Mouse (Mus musculus) gastrocnemius, adult 2 months (tissue): Measurements from ENCODE around the gene Arhgap6. TPM values are rescaled to one million over a fixed set of nuclear protein-coding genes. Genes with fewer than 3 reads are reported as not detected.

ENCODE experiments used
- DNase-seq: peaks from one replicate; pipeline ENCODE4 v3.0.0; 2022
- H3K27ac ChIP-seq: fragments of 200-600 bp; 2 replicates; pipeline ENCODE4 v1.8.1; 2022; ENCODE audit warnings: mild to moderate bottlenecking
- H3K4me3 ChIP-seq: fragments of 200-600 bp; 2 replicates; pipeline ENCODE4 v1.8.1; 2022; ENCODE audit warnings: mild to moderate bottlenecking, moderate library complexity
- CTCF ChIP-seq: fragments of 200-600 bp; IDR thresholded peaks from 2 replicates; pipeline ENCODE4 v1.8.1; 2022; ENCODE audit warnings: antibody characterized with exemption, mild to moderate bottlenecking, moderate library complexity
- intact Hi-C: fragments of 180-260 bp; cut with DNase I; formaldehyde crosslinking; loops from one replicate; pipeline ENCODE4 v1.15.1; 2025
- total RNA-seq, 2 experiments: library from RNA; stranded (reverse); gene quantifications; 2 replicates each; pipeline ENCODE4 v1.2.3; 2021

Arhgap6 gene
- total RNA-seq, 2 experiments from 2014 or later: 3.3 to 3.5 TPM

DNA sequence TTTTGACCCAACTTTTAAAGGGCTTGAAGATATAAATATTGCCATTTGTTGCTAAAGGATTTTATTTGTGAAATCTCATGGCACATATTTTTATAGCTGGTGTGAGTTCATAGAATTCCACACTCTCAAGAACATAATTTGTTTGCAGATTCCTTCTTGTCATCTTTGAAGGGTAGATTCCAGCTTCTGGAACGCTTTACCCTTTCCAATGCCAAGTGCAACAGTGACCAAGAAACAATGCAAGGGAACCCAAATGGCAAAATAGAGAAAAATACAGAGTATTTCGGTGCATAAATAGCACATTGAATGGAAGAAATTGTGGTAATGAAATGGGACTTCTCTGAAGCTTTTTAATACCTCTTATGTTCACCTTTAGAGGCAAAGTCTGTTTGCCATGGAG, 294.3 kb downstream of the Arhgap6 start:
- no peak for TF ChIP-seq CTCF
- DNase-seq: peak; percentile 15
- Histone ChIP-seq H3K27ac (no peak overlapping the region; the same call in 1 of the 2 replicates), H3K4me3 (no peak overlapping the region)
- intact Hi-C loops: loop anchor here (5.0 to 10.0 kb wide), 3 partner anchors 52 to 374 kb away; no protein-coding TSS in a partner anchor

DNA sequence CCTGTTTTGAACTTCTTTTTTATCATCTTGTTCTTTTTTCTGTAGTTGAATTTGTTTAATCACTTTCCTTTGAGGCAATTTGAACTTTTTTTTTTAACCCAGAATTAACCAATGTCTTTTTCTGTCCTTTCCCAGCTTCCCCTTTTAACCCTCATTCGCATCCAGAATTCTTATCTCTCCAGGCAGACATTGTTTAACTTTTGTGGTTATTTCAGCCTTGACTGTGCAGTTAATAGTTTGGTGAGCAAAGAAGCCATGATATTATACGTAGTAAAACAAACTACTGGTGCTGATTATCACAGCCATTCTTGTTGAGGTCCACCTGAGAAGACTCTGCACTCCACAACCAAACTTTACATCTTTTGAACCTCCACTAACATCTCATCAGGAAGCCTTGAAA, 299.7 kb downstream of the Arhgap6 start:
- H3K27ac ChIP-seq: no peak overlapping the region
- H3K4me3 ChIP-seq: no peak overlapping the region
- intact Hi-C loops: no loop called here
- DNase-seq: no peak
- TF ChIP-seq CTCF: no peak

GRCm38 (mm10) chrX:169095584-169095983, 300.7 kb downstream of the Arhgap6 start:
- no peak for TF ChIP-seq CTCF
- intact Hi-C loops: no loop called here
- H3K4me3 ChIP-seq: no peak overlapping the region
- H3K27ac ChIP-seq: no peak overlapping the region
- DNase-seq: no peak

DNA sequence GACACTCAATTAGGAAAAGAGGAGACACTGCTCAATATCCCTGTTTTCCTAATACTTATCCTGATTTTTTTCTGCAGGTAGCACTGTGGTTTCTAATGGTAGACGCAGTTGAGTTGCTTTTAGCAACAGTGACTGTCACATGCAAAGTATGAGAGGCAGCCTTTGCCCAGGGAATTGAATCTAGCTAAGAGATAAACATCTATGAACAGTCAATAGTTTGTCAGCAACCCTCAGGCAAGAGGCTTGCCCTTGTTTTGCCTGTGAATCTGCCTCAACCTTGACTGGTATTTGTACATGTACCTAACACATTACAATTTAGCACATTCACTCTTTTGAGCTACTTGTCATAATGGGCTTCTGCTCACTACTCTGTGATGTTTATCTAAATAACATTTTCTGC, 307.8 kb downstream of the Arhgap6 start:
- H3K4me3 ChIP-seq: no peak overlapping the region
- DNase-seq: no peak
- no peak overlapping the region for H3K27ac ChIP-seq
- TF ChIP-seq CTCF: no peak
- intact Hi-C loops: no loop called here

GRCm38 (mm10) chrX:169106048-169106622, 311.2 kb downstream of the Arhgap6 start:
- Histone ChIP-seq H3K27ac (no peak overlapping the region), H3K4me3 (no peak overlapping the region)
- DNase-seq: no peak
- no peak for TF ChIP-seq CTCF
- intact Hi-C loops: no loop called here

- TF ChIP-seq CTCF: no peak
- intact Hi-C loops: no loop called here
- H3K4me3 ChIP-seq: no peak overlapping the region
- no peak for DNase-seq
- H3K27ac ChIP-seq: no peak overlapping the region
Measured at GRCm38 (mm10) chrX:169107372-169107771, 312.5 kb downstream of the Arhgap6 start.

- Histone ChIP-seq H3K4me3 (no peak overlapping the region), H3K27ac (no peak overlapping the region)
- TF ChIP-seq CTCF: no peak
- DNase-seq: no peak
- intact Hi-C loops: no loop called here
Measured at GRCm38 (mm10) chrX:169110031-169110430, 315.1 kb downstream of the Arhgap6 start.

GRCm38 (mm10) chrX:169112662-169113061, 317.8 kb downstream of the Arhgap6 start:
- no peak for TF ChIP-seq CTCF
- H3K4me3 ChIP-seq: no peak overlapping the region
- intact Hi-C loops: no loop called here
- DNase-seq: peak; percentile 51
- H3K27ac ChIP-seq: peak overlapping the region; percentile 38; the same call in 1 of the 2 replicates

DNA sequence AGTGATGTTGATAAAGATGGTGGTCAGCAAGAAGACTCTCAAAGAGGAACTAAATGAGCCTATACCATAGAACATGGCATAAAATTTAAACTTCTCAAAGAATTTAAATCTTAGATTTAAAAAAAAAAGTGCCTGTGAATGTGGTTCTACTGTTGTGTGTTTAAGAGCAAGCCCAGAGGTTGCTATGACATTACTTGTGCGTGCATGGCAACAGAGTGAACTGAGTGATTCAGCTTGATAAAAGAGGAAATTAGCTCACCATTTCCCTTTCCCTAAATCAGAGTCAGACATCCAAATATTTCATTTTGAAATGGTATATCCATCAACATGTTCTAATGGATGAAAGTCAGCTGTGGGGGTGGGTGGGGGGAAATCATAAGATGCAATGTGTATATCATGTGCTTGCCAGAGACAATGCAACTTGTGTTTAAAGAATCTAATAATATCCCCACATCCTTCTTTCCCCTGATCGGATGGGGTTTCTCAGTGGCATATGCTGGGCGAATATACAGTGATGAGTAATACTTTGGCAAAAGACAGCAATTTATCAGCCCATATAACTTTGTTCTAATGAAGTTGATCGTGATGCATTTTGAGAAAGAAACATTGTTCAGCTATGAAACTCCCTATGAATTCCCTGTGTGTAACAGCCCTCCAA, 328.3 kb downstream of the Arhgap6 start:
- DNase-seq: no peak
- no peak overlapping the region for H3K4me3 ChIP-seq
- intact Hi-C loops: no loop called here
- no peak for TF ChIP-seq CTCF
- H3K27ac ChIP-seq: no peak overlapping the region

GRCm38 (mm10) chrX:169123773-169124151, 328.9 kb downstream of the Arhgap6 start:
- H3K27ac ChIP-seq: no peak overlapping the region
- H3K4me3 ChIP-seq: no peak overlapping the region
- intact Hi-C loops: no loop called here
- no peak for DNase-seq
- TF ChIP-seq CTCF: no peak

DNA sequence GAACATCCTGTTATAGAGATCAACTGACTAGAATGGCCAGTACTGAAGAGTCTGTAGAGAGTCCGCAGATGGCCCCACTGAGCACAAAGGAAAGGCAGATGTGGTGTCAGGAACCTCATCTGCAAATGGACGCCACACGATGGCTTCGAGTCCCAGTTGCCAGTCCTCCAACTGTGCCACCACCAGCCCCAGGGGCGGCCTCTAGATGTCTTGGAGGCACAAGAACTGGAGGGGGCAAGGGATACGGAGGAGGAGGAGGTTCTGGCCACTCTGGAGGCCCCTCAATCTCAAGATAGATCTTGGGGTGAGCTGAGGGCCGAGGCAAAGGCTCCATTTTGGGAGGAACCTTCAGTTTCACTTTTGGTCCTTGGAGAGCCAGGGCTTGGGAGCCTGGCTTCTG, 344.9 kb downstream of the Arhgap6 start:
- intact Hi-C loops: no loop called here
- no peak overlapping the region for H3K4me3 ChIP-seq
- DNase-seq: peak; percentile 13
- TF ChIP-seq CTCF: no peak
- no peak overlapping the region for H3K27ac ChIP-seq

GRCm38 (mm10) chrX:169140467-169140866, 345.6 kb downstream of the Arhgap6 start:
- DNase-seq: no peak
- intact Hi-C loops: no loop called here
- TF ChIP-seq CTCF: no peak
- Histone ChIP-seq H3K4me3 (no peak overlapping the region), H3K27ac (no peak overlapping the region)

DNA sequence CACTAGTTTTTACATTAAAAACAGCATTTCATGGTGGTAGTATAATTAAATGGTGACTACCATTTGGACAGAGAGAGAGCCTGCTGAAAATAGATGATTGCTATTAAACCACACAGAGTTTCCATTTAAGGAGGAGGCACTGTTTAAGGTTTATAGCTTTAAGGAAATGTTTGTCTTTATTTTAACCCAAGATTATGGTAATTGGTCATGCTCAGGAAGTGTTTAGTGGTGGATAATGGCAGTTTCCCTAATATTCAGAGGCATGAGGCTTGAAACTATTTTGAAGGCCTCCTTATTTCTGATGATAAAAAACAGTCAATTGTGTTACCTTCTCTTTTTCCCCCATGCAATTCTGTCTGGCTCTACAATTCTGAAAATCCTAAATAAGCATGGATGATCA, 358.9 kb downstream of the Arhgap6 start:
- DNase-seq: no peak
- intact Hi-C loops: no loop called here
- H3K4me3 ChIP-seq: no peak overlapping the region
- no peak for TF ChIP-seq CTCF
- no peak overlapping the region for H3K27ac ChIP-seq

- Histone ChIP-seq H3K27ac (no peak overlapping the region), H3K4me3 (no peak overlapping the region)
- no peak for TF ChIP-seq CTCF
- no peak for DNase-seq
- intact Hi-C loops: no loop called here
Measured at GRCm38 (mm10) chrX:169158385-169158784, 363.5 kb downstream of the Arhgap6 start.
